Mouse (Mus musculus): ENCODE measurements around the gene Smg1.

The Smg1 gene

DNA sequence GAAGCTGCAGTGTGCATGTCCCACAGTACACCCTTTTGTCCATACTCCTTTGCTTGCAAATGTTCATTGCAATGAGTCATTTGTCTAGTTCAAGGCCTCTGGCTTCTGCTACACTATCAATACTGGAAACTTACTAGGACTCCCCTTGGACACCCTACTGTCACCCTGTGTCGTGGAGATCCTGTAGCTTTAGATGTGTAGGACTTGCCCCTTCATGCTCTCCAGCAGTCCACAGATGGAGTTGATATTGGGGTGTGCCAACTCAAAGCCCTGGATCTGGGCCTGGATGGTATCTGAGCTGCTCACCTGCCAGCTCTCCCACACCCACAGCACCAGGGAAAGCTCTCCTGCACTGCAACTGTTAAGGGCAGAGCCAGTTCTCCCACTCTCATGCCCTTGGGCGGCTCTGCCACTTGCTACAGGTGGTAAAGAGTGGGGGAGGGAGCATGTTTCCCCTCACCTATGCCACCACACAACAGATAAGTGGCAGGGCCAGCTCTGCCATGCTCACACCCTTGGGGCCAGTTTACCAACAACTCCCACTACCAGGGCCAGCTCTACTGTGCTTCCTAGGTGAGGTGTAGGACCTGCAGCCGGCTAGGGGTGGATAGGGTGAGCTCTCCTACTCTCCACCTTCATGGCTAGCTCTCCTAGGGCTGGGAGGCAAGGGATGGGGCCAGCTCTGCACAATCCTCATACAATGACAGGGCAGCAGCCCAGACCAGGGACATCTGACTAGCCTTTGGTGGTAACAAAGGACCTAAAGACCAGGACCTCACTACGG is 140.6 kb downstream of the Smg1 start:
- DNase-seq, result no peak

DNA sequence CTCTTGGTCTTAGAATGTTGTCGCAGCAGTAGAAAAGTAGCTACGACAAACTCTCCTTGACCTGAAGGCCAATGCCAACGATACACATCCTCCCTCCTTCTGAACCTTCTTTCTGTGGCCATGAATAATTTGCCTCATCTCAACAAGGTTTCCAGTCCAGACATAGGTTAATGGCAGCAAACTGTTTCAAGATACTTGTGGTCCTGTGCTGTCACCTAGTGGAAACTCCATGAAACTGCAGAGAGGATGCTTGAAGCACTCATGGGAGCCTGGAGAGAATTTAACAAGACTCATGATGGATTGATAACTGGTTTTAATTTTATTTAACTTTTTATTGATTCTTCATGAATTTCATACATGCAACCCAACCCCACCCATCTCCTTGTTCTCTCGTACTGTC is 141.2 kb downstream of the Smg1 start:
- peak; percentile 33 for DNase-seq

DNA sequence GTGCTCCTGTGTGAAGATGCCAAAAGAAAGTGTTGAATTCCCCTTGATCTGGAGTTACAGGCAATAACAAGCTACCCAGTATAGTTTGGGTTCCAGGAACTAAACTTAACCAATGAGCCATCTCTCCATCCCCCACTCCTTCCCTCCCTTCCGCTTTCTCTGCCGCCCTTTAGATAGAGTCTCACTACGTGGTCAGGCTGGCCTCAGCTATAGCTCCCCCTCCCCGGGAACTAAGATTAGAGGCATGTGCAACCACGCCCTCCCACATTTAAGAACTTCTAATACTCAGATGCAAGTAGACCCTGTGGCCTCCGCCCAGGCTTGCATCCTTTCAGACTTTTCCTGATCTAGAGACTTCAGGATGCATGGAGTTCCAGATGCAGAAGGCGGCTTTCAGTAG is 145.9 kb downstream of the Smg1 start:
- no peak for DNase-seq
